Mouse (Mus musculus) midbrain, embryonic 12.5 days (tissue): ENCODE measurements around the gene Pdgfd. TPM values are rescaled to one million over a fixed set of nuclear protein-coding genes. Genes with fewer than 3 reads are reported as not detected.

Experiments
- ATAC-seq: fragments of 200-750 bp; cut with Nextera tagmentation; 2 replicates; pipeline ENCODE4 v1.8.0; 2017; ENCODE audit warnings: low read depth, moderate TSS enrichment, moderate library complexity; ENCODE audit not compliant: low FRiP score
- H3K27ac ChIP-seq: fragments of 300-500 bp; sonication (generic); replicated peaks from 2 replicates; pipeline ENCODE4 v1.5.1; 2016; ENCODE audit warnings: mild to moderate bottlenecking
- H3K27me3 ChIP-seq: fragments of 300-500 bp; sonication (generic); 2 replicates; pipeline ENCODE4 v1.6.1; 2016; ENCODE audit warnings: mild to moderate bottlenecking
- H3K36me3 ChIP-seq: fragments of 300-500 bp; sonication (generic); 2 replicates; pipeline ENCODE4 v1.6.1; 2016
- H3K4me1 ChIP-seq: fragments of 300-500 bp; sonication (generic); 2 replicates; pipeline ENCODE4 v1.6.1; 2016
- H3K4me2 ChIP-seq: fragments of 300-500 bp; sonication (generic); replicated peaks from 2 replicates; pipeline ENCODE4 v1.6.1; 2016; ENCODE audit warnings: mild to moderate bottlenecking, moderate library complexity
- H3K4me3 ChIP-seq: fragments of 300-500 bp; sonication (generic); 2 replicates; pipeline ENCODE4 v1.5.1; 2016; ENCODE audit warnings: mild to moderate bottlenecking
- H3K9ac ChIP-seq: fragments of 300-500 bp; sonication (generic); replicated peaks from 2 replicates; pipeline ENCODE4 v1.6.1; 2016; ENCODE audit warnings: mild to moderate bottlenecking, moderate library complexity
- H3K9me3 ChIP-seq: fragments of 300-500 bp; sonication (generic); 2 replicates; pipeline ENCODE4 v1.6.1; 2016; ENCODE audit warnings: mild to moderate bottlenecking
- WGBS: fragments of 180-500 bp; shearing (Covaris S2); methylation state at CpG from one replicate; pipeline ENCODE4 v1.1.7; 2016; 5-methylcytosine and 5-hydroxymethylcytosine counted together
- polyA plus RNA-seq: library from polyadenylated mRNA; unstranded; fragments of >200 nt; fragmentation: Nextera tagmentation; extraction: Ambion mirVana; gene quantifications from 2 replicates; pipeline ENCODE4 v1.2.1, GENCODE M21; 2016

Pdgfd gene
- polyA plus RNA-seq, 1 experiment from 2014 or later, result 2.4 TPM

DNA sequence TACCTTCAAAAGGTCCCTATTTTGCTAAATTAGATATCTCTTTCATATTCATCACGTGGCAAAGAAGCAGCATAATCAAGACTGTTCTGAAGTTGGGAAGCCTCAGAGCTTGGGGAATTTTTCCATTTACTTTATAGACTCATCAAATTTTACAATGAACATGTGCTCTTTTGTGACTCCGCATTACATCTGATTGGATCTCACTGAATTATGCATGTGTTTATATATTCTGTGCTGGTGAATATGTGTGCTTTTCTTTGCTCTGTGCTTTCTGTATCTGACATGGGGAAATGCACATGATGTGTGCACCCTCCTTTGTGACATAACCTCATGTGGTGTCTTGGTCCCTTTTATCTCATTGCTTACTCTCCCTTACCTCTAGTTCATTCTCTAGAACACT, 83.6 kb downstream of the Pdgfd start:
- no peaks in the 10 kb centered on the region for H3K27me3 ChIP-seq
- WGBS, result 79% methylated on average over 2 of the region's 2 CpGs
- no peak for ATAC-seq

DNA sequence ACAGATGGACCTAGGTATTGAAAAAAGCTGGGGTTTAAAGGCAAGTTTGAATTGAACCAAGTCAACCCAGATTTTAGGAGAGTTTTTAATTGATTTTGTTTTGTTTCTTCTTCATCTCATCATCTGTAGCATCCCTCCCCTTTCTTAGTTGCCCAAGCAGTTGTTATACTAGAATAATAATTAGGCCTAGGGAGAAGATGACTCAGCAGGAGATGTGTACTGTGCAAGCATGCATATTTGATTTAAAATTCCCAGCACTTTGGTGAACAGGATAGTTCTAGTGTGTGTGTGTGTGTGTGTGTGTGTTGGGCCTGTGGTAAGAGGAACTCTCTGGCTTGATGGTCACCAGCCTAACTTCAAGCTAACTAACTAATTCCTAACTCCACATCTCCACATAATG, 88.7 kb downstream of the Pdgfd start:
- ATAC-seq, result no peak
- no peak overlapping the region for H3K4me2 ChIP-seq
- H3K4me3 ChIP-seq, result no peak overlapping the region
- no peaks in the 10 kb centered on the region for H3K27me3 ChIP-seq
- H3K9ac ChIP-seq, result no peak overlapping the region
- no peak overlapping the region for H3K27ac ChIP-seq
- no peaks in the 10 kb centered on the region for H3K4me1 ChIP-seq
- no peaks in the 10 kb centered on the region for H3K36me3 ChIP-seq
- no peaks in the 10 kb centered on the region for H3K9me3 ChIP-seq

More for the DNA sequence above, 83.6 kb downstream of the Pdgfd start:
- no peaks in the 10 kb centered on the region for H3K36me3 ChIP-seq
- no peaks in the 10 kb centered on the region for H3K4me1 ChIP-seq
- no peaks in the 10 kb centered on the region for H3K9me3 ChIP-seq
- no peak overlapping the region for H3K4me2 ChIP-seq
- H3K4me3 ChIP-seq, result no peak overlapping the region
- no peak overlapping the region for H3K9ac ChIP-seq
- H3K27ac ChIP-seq, result no peak overlapping the region

DNA sequence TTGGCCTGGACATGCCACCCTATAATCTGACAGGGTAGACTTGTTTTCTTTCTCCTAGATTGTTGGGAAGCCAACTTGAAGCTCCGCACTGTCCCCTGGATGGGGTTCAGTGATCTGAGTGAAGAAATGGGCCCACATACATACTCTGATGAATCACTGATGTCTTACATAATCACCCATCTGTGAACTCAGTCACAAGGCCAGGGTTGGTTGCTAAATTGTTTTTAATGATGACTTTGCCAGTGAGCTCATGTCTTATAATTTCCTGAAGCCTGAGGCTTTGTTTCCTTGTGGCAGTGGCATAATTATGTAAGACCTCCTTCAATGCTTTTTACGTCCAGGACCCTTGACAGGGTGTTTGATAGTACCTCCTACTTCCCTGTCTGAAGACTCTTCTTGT, 96.4 kb downstream of the Pdgfd start:
- ATAC-seq, result no peak
- Histone ChIP-seq H3K4me3 (no peak overlapping the region), H3K4me1 (no peaks in the 10 kb centered on the region), H3K9me3 (no peaks in the 10 kb centered on the region), H3K9ac (no peak overlapping the region), H3K36me3 (no peaks in the 10 kb centered on the region), H3K27me3 (no peaks in the 10 kb centered on the region), H3K4me2 (no peak overlapping the region), H3K27ac (no peak overlapping the region)
- 83% methylated on average over 2 of the region's 2 CpGs for WGBS

DNA sequence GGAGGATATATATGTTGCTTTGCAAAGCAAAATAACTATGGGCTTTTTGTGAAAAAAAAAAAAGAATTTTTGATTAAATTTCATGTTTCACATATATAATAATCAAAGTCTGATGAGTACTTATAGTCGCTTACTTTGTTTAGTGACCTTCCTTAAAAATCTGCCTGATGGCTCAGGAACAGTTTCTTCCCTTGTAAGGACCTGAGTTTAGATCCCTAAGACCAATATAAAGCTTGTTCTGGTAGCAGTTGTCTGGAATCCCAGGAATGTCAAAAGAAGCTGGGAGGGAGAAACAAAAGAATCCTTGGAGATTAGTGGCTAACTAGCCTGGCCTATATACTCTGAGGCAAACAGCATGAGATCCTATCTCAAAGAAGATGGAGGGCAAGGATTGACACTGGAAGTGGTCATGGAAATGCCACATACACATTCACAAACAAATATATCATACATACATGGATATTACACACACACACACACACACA, 101.5 kb downstream of the Pdgfd start, which contains the start of gene Ddi1:
TSS of gene Ddi1 (minus strand) at position 51 of the 485 bp plus-strand sequence.
- Histone ChIP-seq H3K27me3 (no peaks in the 10 kb centered on the region), H3K27ac (no peak within 1 kb of the TSS), H3K4me1 (no peaks in the 10 kb centered on the region), H3K9me3 (no peaks in the 10 kb centered on the region), H3K4me3 (no peak within 1 kb of the TSS), H3K9ac (no peak within 1 kb of the TSS), H3K4me2 (no peak within 1 kb of the TSS), H3K36me3 (no peaks in the 10 kb centered on the region)
- ATAC-seq, result no peak
- WGBS, result 48% methylated on average over 1 of the region's 1 CpGs

DNA sequence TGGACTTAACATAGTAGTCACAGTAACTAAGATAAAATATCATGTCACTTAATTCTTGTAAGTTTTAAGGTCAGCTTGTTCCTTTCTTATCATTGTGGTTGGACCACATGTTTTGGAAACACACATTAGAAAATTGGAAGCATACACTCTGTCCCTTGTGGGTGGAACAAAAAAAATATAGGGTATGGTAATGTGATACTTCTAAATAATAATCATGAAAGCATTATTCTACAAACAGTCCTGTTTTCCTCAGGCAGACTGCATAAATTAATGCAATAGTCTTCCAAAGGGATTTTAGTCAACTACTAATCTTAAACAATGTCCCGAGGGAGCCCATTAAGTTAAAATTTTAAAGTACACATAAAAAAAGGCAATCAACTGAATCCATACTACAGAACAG, 108.0 kb downstream of the Pdgfd start:
- H3K9ac ChIP-seq, result no peak overlapping the region
- no peaks in the 10 kb centered on the region for H3K4me1 ChIP-seq
- no peaks in the 10 kb centered on the region for H3K9me3 ChIP-seq
- H3K4me2 ChIP-seq, result no peak overlapping the region
- no peak for ATAC-seq
- H3K27ac ChIP-seq, result no peak overlapping the region
- WGBS, result 86% methylated on average over 1 of the region's 1 CpGs
- H3K27me3 ChIP-seq, result no peaks in the 10 kb centered on the region
- no peak overlapping the region for H3K4me3 ChIP-seq
- no peaks in the 10 kb centered on the region for H3K36me3 ChIP-seq

DNA sequence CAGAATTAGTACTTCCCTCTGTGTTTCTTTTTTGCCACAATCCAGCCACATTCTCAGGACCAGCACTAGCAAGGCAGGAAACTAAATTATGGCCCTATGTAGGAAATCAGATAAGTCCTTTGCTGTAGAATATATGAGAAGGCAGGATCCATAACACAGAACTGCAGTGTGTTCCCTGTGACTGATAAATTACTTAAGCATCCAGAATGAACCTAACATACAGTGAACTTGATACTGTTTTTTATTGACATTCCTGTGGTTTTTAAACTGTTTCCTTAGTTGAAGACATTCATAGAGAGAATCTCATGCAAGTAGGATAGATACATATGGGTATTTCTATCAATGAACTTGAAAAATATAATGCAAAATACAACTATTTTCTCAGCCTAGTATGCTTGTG, 109.1 kb downstream of the Pdgfd start:
- Histone ChIP-seq H3K36me3 (no peaks in the 10 kb centered on the region), H3K4me1 (no peaks in the 10 kb centered on the region), H3K27me3 (no peaks in the 10 kb centered on the region), H3K4me3 (no peak overlapping the region), H3K4me2 (no peak overlapping the region), H3K9ac (no peak overlapping the region), H3K9me3 (no peaks in the 10 kb centered on the region), H3K27ac (no peak overlapping the region)
- ATAC-seq, result no peak

DNA sequence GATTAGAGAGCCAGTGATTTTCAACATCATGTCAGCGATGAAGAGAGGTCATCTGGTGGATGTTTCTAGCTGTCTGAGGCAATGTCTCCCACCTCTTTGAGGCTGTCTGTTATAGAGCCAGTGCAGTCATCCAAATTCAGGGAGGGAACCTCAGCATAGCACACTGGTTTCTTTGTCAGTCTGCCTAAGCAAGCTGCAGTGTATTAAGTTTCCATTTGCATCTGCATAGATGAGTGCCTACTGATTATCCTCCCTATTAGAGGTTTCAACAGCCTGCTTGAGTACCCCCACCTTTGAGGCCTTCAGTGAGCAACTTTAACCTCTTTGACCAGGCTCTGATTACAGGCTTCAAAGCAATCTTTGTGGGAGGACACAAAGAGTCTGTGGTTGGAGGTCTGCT, 118.4 kb downstream of the Pdgfd start:
- peak; percentile 82 for ATAC-seq
- Histone ChIP-seq H3K9me3 (no peaks in the 10 kb centered on the region), H3K27ac (no peak overlapping the region), H3K9ac (no peak overlapping the region), H3K4me2 (no peak overlapping the region), H3K36me3 (no peaks in the 10 kb centered on the region), H3K27me3 (no peaks in the 10 kb centered on the region), H3K4me3 (no peak overlapping the region), H3K4me1 (peaks cover 12% of the 10 kb centered on the region)
- 30% methylated on average over 1 of the region's 1 CpGs for WGBS

DNA sequence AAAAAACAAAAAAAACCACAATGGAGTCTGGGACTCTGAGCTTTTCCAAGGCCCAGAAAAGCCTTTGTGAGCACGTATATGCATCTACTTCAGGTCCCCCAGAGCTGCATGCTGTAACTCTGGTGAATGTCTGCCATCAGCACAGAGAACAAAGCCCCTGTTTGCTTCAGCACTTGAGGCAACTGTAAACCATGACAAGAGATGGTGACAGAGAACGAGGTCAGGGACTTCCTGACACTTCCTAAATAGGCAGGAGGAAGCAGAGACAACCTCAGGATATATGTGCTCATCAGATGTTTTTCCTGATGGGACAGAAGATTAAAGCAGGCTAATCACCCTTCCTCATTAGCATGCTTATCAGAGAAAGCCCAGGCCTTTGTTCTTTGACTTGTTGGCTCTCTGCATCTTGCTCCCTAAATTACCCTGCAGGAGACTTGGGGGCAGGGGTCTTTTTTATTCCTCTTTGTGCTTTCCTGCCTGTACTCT, 120.9 kb downstream of the Pdgfd start:
- Histone ChIP-seq H3K4me2 (no peak overlapping the region), H3K9me3 (no peaks in the 10 kb centered on the region), H3K27ac (no peak overlapping the region), H3K36me3 (no peaks in the 10 kb centered on the region), H3K4me3 (no peak overlapping the region), H3K9ac (no peak overlapping the region), H3K27me3 (no peaks in the 10 kb centered on the region), H3K4me1 (peaks cover 12% of the 10 kb centered on the region)
- 18% methylated on average over 2 of the region's 2 CpGs for WGBS
- peak; percentile 57 for ATAC-seq

DNA sequence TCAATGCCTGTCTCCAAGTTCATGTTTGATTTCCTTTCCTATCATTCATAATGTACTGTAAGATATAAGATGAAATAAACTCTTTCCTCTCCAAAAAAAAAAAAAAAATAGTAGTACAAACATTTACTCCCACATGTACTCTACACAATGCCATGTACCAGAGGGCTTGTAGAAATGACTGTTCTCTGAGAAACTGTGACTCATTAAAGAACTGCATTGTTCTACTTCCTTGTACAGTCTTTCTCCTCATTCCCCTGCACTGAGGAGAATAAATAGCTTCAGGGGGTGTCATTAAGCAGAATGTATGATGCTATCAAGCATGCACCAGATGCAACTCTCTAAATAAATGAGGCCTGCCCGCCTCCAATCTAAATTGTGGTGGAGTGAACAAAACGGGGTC, 130.2 kb downstream of the Pdgfd start:
- H3K36me3 ChIP-seq, result no peaks in the 10 kb centered on the region
- ATAC-seq, result no peak
- H3K4me1 ChIP-seq, result peaks cover 4% of the 10 kb centered on the region; the same call in 1 of the 2 replicates
- no peak overlapping the region for H3K4me3 ChIP-seq
- WGBS, result 85% methylated on average over 2 of the region's 2 CpGs
- no peaks in the 10 kb centered on the region for H3K9me3 ChIP-seq
- no peak overlapping the region for H3K9ac ChIP-seq
- no peak overlapping the region for H3K27ac ChIP-seq
- no peaks in the 10 kb centered on the region for H3K27me3 ChIP-seq
- no peak overlapping the region for H3K4me2 ChIP-seq

DNA sequence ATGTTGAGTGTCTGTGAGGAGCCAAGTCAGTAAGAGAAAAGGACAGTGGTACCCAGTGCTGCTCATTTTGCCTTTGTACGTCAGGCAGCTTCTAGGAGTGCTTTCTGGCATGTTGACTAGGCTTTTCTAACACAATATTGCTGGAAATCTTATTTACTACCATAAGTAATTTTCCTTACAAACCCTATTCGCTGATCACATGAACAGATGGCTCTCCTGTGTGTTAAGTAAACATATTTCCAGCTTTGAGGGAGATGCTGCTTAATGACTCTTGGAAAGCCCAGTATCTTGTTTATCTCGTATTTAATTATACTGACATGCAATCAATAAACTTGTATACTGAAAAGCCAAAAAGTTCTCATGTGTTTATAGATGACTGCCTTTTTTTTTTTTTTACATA, 133.7 kb downstream of the Pdgfd start:
- no peaks in the 10 kb centered on the region for H3K36me3 ChIP-seq
- ATAC-seq, result no peak
- no peaks in the 10 kb centered on the region for H3K27me3 ChIP-seq
- H3K9me3 ChIP-seq, result no peaks in the 10 kb centered on the region
- H3K9ac ChIP-seq, result no peak overlapping the region
- H3K4me1 ChIP-seq, result peaks cover 4% of the 10 kb centered on the region; the same call in 1 of the 2 replicates
- WGBS, result 81% methylated on average over 3 of the region's 3 CpGs
- no peak overlapping the region for H3K4me2 ChIP-seq
- H3K4me3 ChIP-seq, result no peak overlapping the region
- no peak overlapping the region for H3K27ac ChIP-seq

DNA sequence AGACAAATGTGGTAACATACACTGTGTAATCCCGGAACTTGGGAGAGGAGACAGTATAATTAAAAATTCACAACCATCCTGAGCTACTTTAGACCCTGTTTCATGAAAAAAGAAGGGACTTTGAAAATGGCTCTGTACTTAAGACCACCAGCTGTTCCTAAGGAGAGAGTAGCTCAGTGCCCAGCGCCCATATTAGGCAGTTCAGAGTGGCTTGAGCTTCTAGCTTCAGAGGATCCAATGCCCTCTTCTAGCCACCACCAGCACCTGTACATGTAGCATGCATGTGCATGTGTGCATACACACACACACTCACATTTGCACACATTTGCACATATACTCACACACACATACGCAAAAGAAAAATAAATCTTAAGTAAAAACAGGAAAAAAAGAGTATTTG, 136.2 kb downstream of the Pdgfd start:
- 89% methylated on average over 3 of the region's 3 CpGs for WGBS
- Histone ChIP-seq H3K27me3 (no peaks in the 10 kb centered on the region), H3K4me1 (no peaks in the 10 kb centered on the region), H3K9ac (no peak overlapping the region), H3K27ac (no peak overlapping the region), H3K4me2 (no peak overlapping the region), H3K4me3 (no peak overlapping the region), H3K36me3 (no peaks in the 10 kb centered on the region), H3K9me3 (no peaks in the 10 kb centered on the region)
- no peak for ATAC-seq

DNA sequence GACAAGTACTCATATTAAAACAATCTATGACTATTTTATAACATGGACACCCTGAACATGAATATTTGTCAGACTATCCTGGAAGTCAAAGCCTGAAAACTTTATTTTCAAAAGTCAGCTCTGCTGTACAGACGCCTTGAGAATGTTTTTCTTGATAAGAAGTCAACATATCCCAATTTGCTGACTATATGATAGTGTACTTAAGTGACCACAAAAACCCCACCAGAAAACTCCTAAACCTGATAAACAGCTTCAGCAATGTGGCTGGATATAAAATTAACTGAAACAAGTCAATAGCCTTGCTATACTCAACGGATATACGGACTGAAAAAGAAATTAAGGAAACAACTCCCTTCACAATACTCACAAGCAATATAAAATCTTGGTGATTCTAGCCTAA, 137.5 kb downstream of the Pdgfd start:
- Histone ChIP-seq H3K4me1 (no peaks in the 10 kb centered on the region), H3K4me3 (no peak overlapping the region), H3K27ac (no peak overlapping the region), H3K9me3 (no peaks in the 10 kb centered on the region), H3K27me3 (no peaks in the 10 kb centered on the region), H3K9ac (no peak overlapping the region), H3K36me3 (no peaks in the 10 kb centered on the region), H3K4me2 (no peak overlapping the region)
- ATAC-seq, result no peak
- 94% methylated on average over 3 of the region's 3 CpGs for WGBS

DNA sequence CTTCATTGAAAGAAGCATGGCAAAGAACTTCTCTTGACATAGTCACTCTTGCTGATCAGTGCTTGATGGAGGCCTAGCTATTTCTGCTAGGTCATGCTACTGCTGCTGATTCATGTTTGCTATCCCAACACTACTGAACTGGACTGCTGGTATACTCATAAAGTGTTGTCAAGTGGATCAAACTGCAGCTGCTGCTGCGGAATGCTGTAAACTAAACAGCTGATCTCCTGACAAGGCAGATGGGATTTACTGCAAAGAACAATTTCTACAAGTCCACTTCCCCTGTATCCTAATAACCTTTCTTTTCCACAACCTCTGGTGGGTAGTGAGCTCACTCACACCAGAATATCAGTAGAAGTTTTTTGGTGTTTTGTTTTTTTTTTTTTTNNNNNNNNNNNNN, 148.7 kb downstream of the Pdgfd start:
- Histone ChIP-seq H3K36me3 (no peaks in the 10 kb centered on the region), H3K9me3 (no peaks in the 10 kb centered on the region), H3K27ac (no peak overlapping the region), H3K4me3 (no peak overlapping the region), H3K4me2 (no peak overlapping the region), H3K4me1 (no peaks in the 10 kb centered on the region), H3K9ac (no peak overlapping the region), H3K27me3 (no peaks in the 10 kb centered on the region)
- no peak for ATAC-seq
- 85% methylated on average over 1 of the region's 1 CpGs for WGBS
